Mouse (Mus musculus) liver, adult 2 months (tissue): ENCODE results near the gene Numbl.

Source experiments
- CTCF ChIP-seq: fragments of 200-500 bp; IDR thresholded peaks from 2 replicates; pipeline ENCODE4 v1.5.1; 2011; ENCODE audit warnings: low read depth, low read length, control low read depth
- POLR2A ChIP-seq: fragments of 200-500 bp; IDR thresholded peaks from 2 replicates; pipeline ENCODE4 v1.6.1; 2011; ENCODE audit warnings: low read length, control low read depth; ENCODE audit not compliant: insufficient read depth; ENCODE audit errors: extremely low read depth

- TF ChIP-seq CTCF: no peak
- TF ChIP-seq POLR2A: no peak
These were observed 6.5 kb downstream of the Numbl start for GRCm38 (mm10) chr7:27264761-27265160.
